ENCODE assay signal across 16 mouse cellular contexts in the genomic region with DNA sequence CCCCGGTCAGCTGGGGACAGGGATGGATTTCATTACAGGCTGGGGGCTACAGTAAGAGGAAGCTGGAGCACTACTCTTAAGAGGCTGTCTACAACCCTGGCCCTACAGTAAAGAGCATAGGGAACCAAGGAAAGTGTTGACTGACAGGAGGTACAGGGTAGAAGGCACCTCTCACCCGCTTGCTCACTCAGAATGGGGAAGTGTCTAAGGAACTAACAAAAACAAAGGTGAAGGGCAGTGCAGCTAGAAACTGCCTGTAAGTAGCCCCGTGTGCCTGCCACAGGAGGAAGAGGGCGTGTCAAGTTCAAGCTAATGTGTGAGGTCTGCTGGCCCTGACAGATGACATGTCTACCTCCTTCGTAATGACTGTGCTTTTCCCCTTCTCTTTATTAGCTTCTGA. TPM values are rescaled to one million over a fixed set of nuclear protein-coding genes. Genes with fewer than 3 reads are reported as not detected.
DNase-seq lines count a peak whose midpoint lies in the region; ATAC-seq and TF ChIP-seq lines count a peak whose summit lies in the region.
"Had no signal": no experiment of that assay in that cellular context is flagged by ENCODE, and none has a peak within 500 bp of the region (broad histone marks: within the 10 kb centered on the region; RNA-seq: fewer than 3 reads in every experiment).

No protein-coding gene starts in this region.

- WGBS in intestine, embryonic 15.5 days = 49% methylated on average over 5 of the region's 5 CpGs
- 48% methylated on average over 5 of the region's 5 CpGs for WGBS in intestine, embryonic 16.5 days

- peak; percentile 17; the same call in 1 of the 2 replicates for ATAC-seq in intestine, embryonic 15.5 days
- no peak for ATAC-seq in intestine, embryonic 16.5 days
- peak; percentile 98 for ATAC-seq in granulocyte monocyte progenitor cell, adult 5-6 weeks (replicated peaks; ENCODE audit: poor library complexity, severe bottlenecking)
- ATAC-seq: inflammation-experienced regulatory T-cells, adult 6 months; Patski had no signal

- no peaks in the 10 kb centered on the region for H3K27me3 ChIP-seq in intestine, embryonic 15.5 days (replicated peaks)
- H3K27me3 ChIP-seq in intestine, embryonic 16.5 days (replicated peaks; ENCODE audit: control insufficient read depth, insufficient read depth, low read length) = no peaks in the 10 kb centered on the region
- H3K27me3 ChIP-seq in ES-Bruce4 (ENCODE audit: control insufficient read depth, insufficient read depth, low read length, poor library complexity, severe bottlenecking) = no peaks in the 10 kb centered on the region
- H3K27me3 ChIP-seq: neural tube, embryonic 12.5 days; Patski had no signal

- no peak overlapping the region for H3K4me2 ChIP-seq in intestine, embryonic 15.5 days (replicated peaks)
- no peak overlapping the region for H3K4me2 ChIP-seq in intestine, embryonic 16.5 days (ENCODE audit: low read depth, low read length)
- H3K4me2 ChIP-seq: limb, embryonic 13.5 days; neural tube, embryonic 12.5 days had no signal

- H3K36me3 ChIP-seq in intestine, embryonic 15.5 days = peaks cover 12% of the 10 kb centered on the region; the same call in 1 of the 2 replicates
- peaks cover 10% of the 10 kb centered on the region for H3K36me3 ChIP-seq in intestine, embryonic 16.5 days (ENCODE audit: control insufficient read depth, insufficient read depth, low read length)
- no peaks in the 10 kb centered on the region for H3K36me3 ChIP-seq in ES-Bruce4 (ENCODE audit: control insufficient read depth, insufficient read depth, low read length, poor library complexity, severe bottlenecking)

- no peaks in the 10 kb centered on the region for H3K9me3 ChIP-seq in intestine, embryonic 15.5 days
- H3K9me3 ChIP-seq in intestine, embryonic 16.5 days (ENCODE audit: control insufficient read depth, low read length) = no peaks in the 10 kb centered on the region
- H3K9me3 ChIP-seq in ES-Bruce4 (replicated peaks; ENCODE audit: control insufficient read depth, insufficient read depth, low read length, poor library complexity, severe bottlenecking) = no peaks in the 10 kb centered on the region
- H3K9me3 ChIP-seq: limb, embryonic 13.5 days; midbrain, embryonic 10.5 days; neural tube, embryonic 12.5 days had no signal

- no peak overlapping the region for H3K4me3 ChIP-seq in intestine, embryonic 15.5 days (replicated peaks)
- no peak overlapping the region for H3K4me3 ChIP-seq in intestine, embryonic 16.5 days (ENCODE audit: low read length)
- no peak overlapping the region for H3K4me3 ChIP-seq in ES-Bruce4 (ENCODE audit: low read depth, low read length)
- H3K4me3 ChIP-seq: erythroblast, embryonic 14.5 days; limb, embryonic 13.5 days; midbrain, embryonic 10.5 days; neural tube, embryonic 12.5 days had no signal

- peak; percentile 3 to 43 for DNase-seq in natural killer cell, adult 2 months (ENCODE audit: low spot score in 2 of 2)
- DNase-seq in layer of hippocampus, adult 8-10 months (ENCODE audit: low spot score in 2 of 2) = no peak
- no peak for DNase-seq in layer of hippocampus, adult 9-11 months
- DNase-seq in cerebellum, adult 9-10 months = no peak
- DNase-seq: cerebellum, adult 8-10 months; right cerebral cortex, adult 18-20 months had no signal

- no peaks in the 10 kb centered on the region for H3K4me1 ChIP-seq in intestine, embryonic 15.5 days (replicated peaks)
- H3K4me1 ChIP-seq in intestine, embryonic 16.5 days (ENCODE audit: control insufficient read depth, insufficient read depth, low read length) = 0 out of 2 replicates have a peak, but pooled peaks cover 4% of the 10 kb centered on the region
- peaks cover 14% of the 10 kb centered on the region for H3K4me1 ChIP-seq in ES-Bruce4 (ENCODE audit: control insufficient read depth, insufficient read depth, low read length)

- TF ChIP-seq CTCF in ES-Bruce4 (IDR thresholded peaks at IDR 0.05; ENCODE audit: low read depth, low read length) = no peak

- no peak overlapping the region for H3K9ac ChIP-seq in intestine, embryonic 15.5 days
- H3K9ac ChIP-seq in intestine, embryonic 16.5 days (ENCODE audit: low read depth, low read length) = no peak overlapping the region
- H3K9ac ChIP-seq in ES-Bruce4 (ENCODE audit: low read depth, poor library complexity, severe bottlenecking) = no peak overlapping the region
- H3K9ac ChIP-seq: limb, embryonic 13.5 days; neural tube, embryonic 12.5 days had no signal

- peak; percentile 61; the same call in 1 of the 2 replicates for TF ChIP-seq EP300 in ES-Bruce4 (IDR thresholded peaks at IDR 0.05; ENCODE audit: insufficient read depth, low read depth, low read length)

- H3K27ac ChIP-seq in intestine, embryonic 15.5 days = no peak overlapping the region
- no peak overlapping the region for H3K27ac ChIP-seq in intestine, embryonic 16.5 days (ENCODE audit: low read length)
- H3K27ac ChIP-seq in ES-Bruce4 (ENCODE audit: insufficient read depth, low read length) = 0 out of 2 replicates have a peak overlapping the region, but pooled peaks have one; percentile 21
- H3K27ac ChIP-seq: limb, embryonic 13.5 days; midbrain, embryonic 10.5 days; neural tube, embryonic 12.5 days had no signal

- no peak for TF ChIP-seq POLR2A in ES-Bruce4 (IDR thresholded peaks at IDR 0.05; ENCODE audit: insufficient read depth, low read length)

RNA-seq across cellular contexts. Expression of a gene that starts 57.0 kb away (rescaled TPM):
- 28.3 and 31.1 TPM in 2 replicates for polyA plus RNA-seq in intestine, embryonic 15.5 days (2015; fragmentation: Nextera tagmentation; extraction: Ambion mirVana)
- 23.0 and 23.7 TPM in 2 replicates for polyA plus RNA-seq in intestine, embryonic 16.5 days (2015; fragmentation: Nextera tagmentation; extraction: Ambion mirVana)
- 31.2 and 32.2 TPM in 2 replicates for polyA plus RNA-seq in ES-Bruce4 (2011; ENCODE audit: insufficient read depth, insufficient read length, low read depth, missing spikeins)
- 2.1 and 2.5 TPM in 2 replicates for total RNA-seq in granulocyte monocyte progenitor cell, adult 5-6 weeks (2014; fragmentation: Nextera tagmentation)
- 2.4 and 3.1 TPM in 2 replicates for total RNA-seq in granulocyte monocyte progenitor cell, adult 5-6 weeks (2017)
- 10 to 100 TPM; 61.1 to 61.8 (median 61.5) TPM for total RNA-seq in layer of hippocampus, adult 8-10 months (2022)

Comparison
In these comparisons a context has a peak if more than half of its experiments do, and no peak if none do; other contexts are left out.
1. DNase-seq: peak in natural killer cell, adult 2 months (2 of 2); none in layer of hippocampus, adult 8-10 months (0 of 2), layer of hippocampus, adult 9-11 months (single experiment) and cerebellum, adult 9-10 months (single experiment).